Mouse (Mus musculus): ENCODE data around the gene Spats2. TPM values are rescaled to one million over a fixed set of nuclear protein-coding genes. Genes with fewer than 3 reads are reported as not detected.
A peak's percentile ranks its signal among the peaks of the same experiment; 100 is the strongest.

Spats2 gene
- polyA plus RNA-seq, 1 experiment from 2014 or later = 50.5 TPM

- no peak overlapping the region for H3K27ac ChIP-seq
- peaks cover 55% of the 10 kb centered on the region for H3K4me1 ChIP-seq
- peak; percentile 77; the same call in 1 of the 2 replicates for ATAC-seq (ENCODE audit: low FRiP score, low read depth)
- no peak overlapping the region for H3K4me3 ChIP-seq
- H3K9me3 ChIP-seq = no peaks in the 10 kb centered on the region
- peak overlapping the region; percentile 7; the same call in 1 of the 2 replicates for H3K4me2 ChIP-seq (replicated peaks)
- no peak overlapping the region for H3K9ac ChIP-seq
- peaks cover 71% of the 10 kb centered on the region for H3K27me3 ChIP-seq
- no peaks in the 10 kb centered on the region for H3K36me3 ChIP-seq
- 6% methylated on average over 8 of the region's 8 CpGs for WGBS
Observed at GRCm38 (mm10) chr15:99221315-99221952, 95.7 kb downstream of the Spats2 start.

DNA sequence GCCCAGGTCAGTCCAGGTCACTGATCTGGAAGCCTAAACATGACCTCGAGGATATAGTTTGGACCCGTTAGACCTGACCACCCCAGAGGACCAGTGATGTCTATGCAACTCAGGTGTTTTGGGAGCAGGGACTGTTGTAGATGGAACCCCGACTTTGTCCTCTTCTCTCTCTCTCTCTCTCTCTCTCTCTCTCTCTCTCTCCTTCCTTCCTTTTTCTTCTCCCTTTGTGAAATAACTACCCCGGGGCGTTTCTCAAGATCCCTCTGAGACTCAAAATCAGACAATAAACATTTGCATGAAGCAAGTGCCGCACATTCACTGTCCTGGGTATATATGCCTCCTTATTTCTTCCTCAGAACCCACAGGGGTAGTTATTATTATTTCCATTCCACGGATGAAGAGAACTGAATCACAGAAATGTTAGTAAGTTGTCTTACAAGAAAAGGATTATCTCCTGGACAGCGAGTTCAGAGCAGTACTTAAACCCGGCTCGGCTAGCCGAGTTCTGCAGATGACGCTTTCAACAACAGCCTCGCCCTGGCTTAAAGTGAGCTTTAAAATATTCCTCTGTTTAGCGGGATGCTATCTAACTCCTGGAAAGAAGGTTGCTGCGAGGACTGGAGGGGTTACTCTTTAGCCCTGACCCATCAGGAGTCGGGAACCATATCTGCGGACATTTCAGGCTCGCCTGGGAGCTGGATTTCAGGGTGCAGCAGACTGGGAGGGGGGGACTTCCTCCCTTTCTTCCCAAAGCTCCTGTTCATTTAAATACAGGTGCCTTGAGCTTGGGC is 97.3 kb downstream of the Spats2 start:
- Histone ChIP-seq H3K27me3 (peaks cover 82% of the 10 kb centered on the region), H3K9ac (peak overlapping the region; percentile 62; the same call in 1 of the 2 replicates), H3K9me3 (no peaks in the 10 kb centered on the region), H3K4me3 (peak overlapping the region; percentile 48), H3K4me1 (peaks cover 55% of the 10 kb centered on the region), H3K27ac (no peak overlapping the region), H3K36me3 (no peaks in the 10 kb centered on the region), H3K4me2 (replicated peaks) (peak overlapping the region; percentile 77)
- ATAC-seq (ENCODE audit: low FRiP score, low read depth) = no peak
- WGBS = 6% methylated on average over 18 of the region's 18 CpGs

DNA sequence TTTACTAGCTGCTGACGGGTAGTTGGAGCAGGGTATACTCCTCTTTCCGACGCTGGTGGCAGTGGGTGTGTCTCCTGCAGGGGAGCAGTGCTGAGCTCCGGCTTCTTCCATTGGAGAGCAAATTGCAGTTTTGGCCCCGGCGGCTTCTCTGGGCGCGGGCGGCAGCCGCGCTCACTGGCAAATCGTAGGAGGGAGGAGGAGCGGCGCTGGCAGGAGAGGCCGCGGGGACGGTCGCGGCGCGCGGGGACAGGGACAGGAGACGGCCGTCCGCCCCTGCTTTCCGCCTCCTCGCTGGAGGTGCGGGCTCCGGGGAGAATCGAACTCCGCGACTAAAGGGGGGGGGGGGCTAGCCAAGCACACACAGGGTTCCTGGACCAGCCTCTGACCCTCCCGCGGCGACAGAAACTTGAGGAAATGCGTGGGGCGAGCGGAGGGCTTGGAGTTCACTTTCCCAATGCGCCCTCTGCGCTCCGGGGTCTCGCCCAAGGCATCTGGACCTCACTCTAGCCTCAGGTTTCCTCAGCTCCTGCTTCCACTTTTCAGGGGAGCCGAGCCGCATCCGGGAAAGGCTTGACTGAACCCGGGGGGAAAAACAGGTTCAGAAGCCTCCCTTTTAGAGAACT is 98.0 kb downstream of the Spats2 start:
- H3K27me3 ChIP-seq = peaks cover 89% of the 10 kb centered on the region

GRCm38 (mm10) chr15:99224208-99224911 is 98.6 kb downstream of the Spats2 start, which contains the start of gene Kcnh3:
Gene Kcnh3 (plus strand): TSS chr15:99224861.
- no peaks in the 10 kb centered on the region for H3K36me3 ChIP-seq
- peaks cover 53% of the 10 kb centered on the region for H3K4me1 ChIP-seq
- H3K4me3 ChIP-seq = peak within 1 kb of the TSS; percentile 48
- H3K9me3 ChIP-seq = no peaks in the 10 kb centered on the region
- under 1% methylated on average over 59 of the region's 66 CpGs for WGBS
- peak within 1 kb of the TSS; percentile 77 for H3K4me2 ChIP-seq (replicated peaks)
- H3K9ac ChIP-seq = peak within 1 kb of the TSS; percentile 62
- H3K27ac ChIP-seq = no peak within 1 kb of the TSS
- ATAC-seq (ENCODE audit: low FRiP score, low read depth) = no peak
- peaks cover 94% of the 10 kb centered on the region for H3K27me3 ChIP-seq

More for the DNA sequence above, 98.0 kb downstream of the Spats2 start:
- H3K9me3 ChIP-seq = no peaks in the 10 kb centered on the region
- peak overlapping the region; percentile 48 for H3K4me3 ChIP-seq
- no peak for ATAC-seq (ENCODE audit: low FRiP score, low read depth)
- H3K4me1 ChIP-seq = peaks cover 55% of the 10 kb centered on the region
- H3K4me2 ChIP-seq (replicated peaks) = peak overlapping the region; percentile 77
- under 1% methylated on average over 46 of the region's 46 CpGs for WGBS
- H3K9ac ChIP-seq = peak overlapping the region; percentile 62
- no peak overlapping the region for H3K27ac ChIP-seq
- no peaks in the 10 kb centered on the region for H3K36me3 ChIP-seq

- peaks cover 46% of the 10 kb centered on the region for H3K4me1 ChIP-seq
- 2% methylated on average over 22 of the region's 22 CpGs for WGBS
Observed at GRCm38 (mm10) chr15:99225081-99225810, 99.5 kb downstream of the Spats2 start.

GRCm38 (mm10) chr15:99226090-99226489 is 100.4 kb downstream of the Spats2 start:
- Histone ChIP-seq H3K4me3 (peak overlapping the region; percentile 48; the same call in 1 of the 2 replicates), H3K4me2 (replicated peaks) (peak overlapping the region; percentile 77)

More at GRCm38 (mm10) chr15:99225081-99225810, 99.5 kb downstream of the Spats2 start:
- H3K27ac ChIP-seq = no peak overlapping the region
- peak overlapping the region; percentile 48 for H3K4me3 ChIP-seq
- ATAC-seq (ENCODE audit: low FRiP score, low read depth) = no peak
- H3K27me3 ChIP-seq = peaks cover 94% of the 10 kb centered on the region
- H3K9me3 ChIP-seq = no peaks in the 10 kb centered on the region
- H3K4me2 ChIP-seq (replicated peaks) = peak overlapping the region; percentile 77
- H3K36me3 ChIP-seq = no peaks in the 10 kb centered on the region
- 0 out of 2 replicates have a peak overlapping the region, but pooled peaks have one; percentile 62 for H3K9ac ChIP-seq

GRCm38 (mm10) chr15:99231998-99232397 is 106.3 kb downstream of the Spats2 start:
- H3K36me3 ChIP-seq = no peaks in the 10 kb centered on the region
- no peak overlapping the region for H3K4me2 ChIP-seq (replicated peaks)
- H3K9me3 ChIP-seq = no peaks in the 10 kb centered on the region
- no peak for ATAC-seq (ENCODE audit: low FRiP score, low read depth)
- H3K27ac ChIP-seq = no peak overlapping the region
- H3K27me3 ChIP-seq = peaks cover 82% of the 10 kb centered on the region
- 62% methylated on average over 10 of the region's 10 CpGs for WGBS
- H3K4me3 ChIP-seq = no peak overlapping the region
- H3K9ac ChIP-seq = no peak overlapping the region
- no peaks in the 10 kb centered on the region for H3K4me1 ChIP-seq

More at GRCm38 (mm10) chr15:99226090-99226489, 100.4 kb downstream of the Spats2 start:
- H3K36me3 ChIP-seq = no peaks in the 10 kb centered on the region
- no peak overlapping the region for H3K9ac ChIP-seq
- H3K4me1 ChIP-seq = peaks cover 44% of the 10 kb centered on the region
- H3K27ac ChIP-seq = no peak overlapping the region
- H3K27me3 ChIP-seq = peaks cover 98% of the 10 kb centered on the region
- no peak for ATAC-seq (ENCODE audit: low FRiP score, low read depth)
- WGBS = 20% methylated on average over 14 of the region's 14 CpGs
- H3K9me3 ChIP-seq = no peaks in the 10 kb centered on the region

DNA sequence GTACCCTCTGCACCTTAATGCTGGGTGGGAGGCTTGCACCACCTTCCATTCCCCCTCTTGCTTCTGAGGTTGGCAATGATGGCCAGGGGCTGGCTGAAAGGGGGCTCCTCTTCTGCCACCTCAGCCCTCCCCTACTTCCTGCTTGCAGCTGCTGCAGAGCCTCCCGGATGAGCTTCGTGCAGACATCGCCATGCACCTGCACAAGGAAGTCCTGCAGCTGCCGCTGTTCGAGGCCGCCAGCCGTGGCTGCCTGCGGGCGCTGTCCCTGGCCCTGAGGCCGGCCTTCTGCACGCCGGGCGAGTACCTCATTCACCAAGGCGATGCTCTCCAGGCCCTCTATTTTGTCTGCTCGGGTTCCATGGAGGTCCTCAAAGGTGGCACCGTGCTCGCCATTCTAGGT is 108.0 kb downstream of the Spats2 start:
- H3K27me3 ChIP-seq = peaks cover 65% of the 10 kb centered on the region
- no peaks in the 10 kb centered on the region; the same call in 1 of the 2 replicates for H3K4me1 ChIP-seq
- no peak overlapping the region for H3K4me3 ChIP-seq
- no peak overlapping the region for H3K9ac ChIP-seq
- no peak overlapping the region for H3K4me2 ChIP-seq (replicated peaks)
- H3K36me3 ChIP-seq = no peaks in the 10 kb centered on the region
- ATAC-seq (ENCODE audit: low FRiP score, low read depth) = no peak
- H3K9me3 ChIP-seq = no peaks in the 10 kb centered on the region
- no peak overlapping the region for H3K27ac ChIP-seq
- 72% methylated on average over 17 of the region's 17 CpGs for WGBS

DNA sequence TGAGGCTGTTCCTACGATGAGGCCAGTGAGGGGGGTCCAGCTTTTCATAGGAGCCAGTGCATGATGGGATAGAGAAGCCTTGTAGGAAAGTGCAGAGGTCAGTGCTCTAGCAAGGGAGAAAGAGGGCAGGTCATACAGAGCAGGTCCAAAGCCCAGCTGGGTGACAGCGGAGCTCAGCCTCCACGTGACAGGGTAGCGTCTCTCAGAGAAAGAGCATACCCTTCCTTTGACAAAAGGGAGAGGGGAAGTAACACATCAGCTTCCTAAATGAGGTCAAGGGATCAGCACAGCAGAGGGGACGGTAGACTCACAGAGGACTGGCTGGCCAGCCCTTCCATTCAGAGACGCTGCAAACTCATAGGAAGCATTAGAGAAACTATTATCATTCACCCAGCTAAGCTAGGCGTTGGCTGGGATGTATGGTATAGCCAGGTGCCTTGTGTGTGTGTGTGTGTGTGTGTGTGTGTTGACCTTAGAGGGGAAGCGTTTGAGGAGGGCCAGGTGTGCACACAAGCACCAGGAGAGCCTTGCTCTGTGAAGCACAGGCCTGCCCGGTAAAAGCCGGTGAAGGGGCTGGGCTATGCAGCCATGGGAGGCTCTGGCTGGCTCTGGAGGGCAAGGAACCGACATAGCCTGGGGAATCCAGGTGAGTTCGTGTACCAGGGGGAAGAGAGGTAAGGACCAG is 108.8 kb downstream of the Spats2 start:
- no peak overlapping the region for H3K4me2 ChIP-seq (replicated peaks)
- WGBS = 62% methylated on average over 12 of the region's 12 CpGs
- H3K27ac ChIP-seq = no peak overlapping the region
- ATAC-seq (ENCODE audit: low FRiP score, low read depth) = no peak
- H3K36me3 ChIP-seq = no peaks in the 10 kb centered on the region
- peaks cover 58% of the 10 kb centered on the region for H3K27me3 ChIP-seq
- H3K9me3 ChIP-seq = no peaks in the 10 kb centered on the region
- no peak overlapping the region for H3K9ac ChIP-seq
- no peaks in the 10 kb centered on the region; the same call in 1 of the 2 replicates for H3K4me1 ChIP-seq
- no peak overlapping the region for H3K4me3 ChIP-seq

GRCm38 (mm10) chr15:99238006-99238405 is 112.3 kb downstream of the Spats2 start:
- H3K27me3 ChIP-seq = peaks cover 24% of the 10 kb centered on the region
- no peak for ATAC-seq (ENCODE audit: low FRiP score, low read depth)
- no peaks in the 10 kb centered on the region for H3K9me3 ChIP-seq
- H3K4me2 ChIP-seq (replicated peaks) = no peak overlapping the region
- H3K9ac ChIP-seq = no peak overlapping the region
- no peak overlapping the region for H3K27ac ChIP-seq
- 53% methylated on average over 11 of the region's 11 CpGs for WGBS
- peaks cover 23% of the 10 kb centered on the region for H3K36me3 ChIP-seq
- H3K4me1 ChIP-seq = no peaks in the 10 kb centered on the region; the same call in 1 of the 2 replicates
- no peak overlapping the region for H3K4me3 ChIP-seq

All from limb, embryonic 13.5 days (tissue).